Mouse (Mus musculus): ENCODE measurements around the gene Card19. TPM values are rescaled to one million over a fixed set of nuclear protein-coding genes. Genes with fewer than 3 reads are reported as not detected.

Gene Card19
- polyA plus RNA-seq, 1 experiment from 2014 or later, result 32.3 TPM

- Histone ChIP-seq H3K4me3 (ENCODE audit: low read depth, low read length) (no peak overlapping the region), H3K9me3 (ENCODE audit: low read length) (no peaks in the 10 kb centered on the region), H3K27ac (ENCODE audit: low read depth) (peak overlapping the region; percentile 60; the same call in 1 of the 2 replicates), H3K4me1 (ENCODE audit: insufficient read depth) (peaks cover 38% of the 10 kb centered on the region), H3K27me3 (ENCODE audit: insufficient read depth, low read length) (no peaks in the 10 kb centered on the region), H3K4me2 (ENCODE audit: low read depth, low read length) (no peak overlapping the region), H3K9ac (replicated peaks) (no peak overlapping the region), H3K36me3 (replicated peaks; ENCODE audit: insufficient read depth, low read length) (peaks cover 18% of the 10 kb centered on the region)
- DNase-seq, result no peak
- 49% methylated on average over 5 of the region's 5 CpGs for whole genome bisulfite sequencing (ENCODE audit: insufficient replicate concordance)
- ATAC-seq, result no peak
- no peak for TF ChIP-seq CTCF (IDR thresholded peaks at IDR 0.05; ENCODE audit: low read depth)
- TF ChIP-seq EP300 (IDR thresholded peaks at IDR 0.05; ENCODE audit: low read depth), result no peak
Measured at GRCm38 (mm10) chr13:49196211-49196610, 19.6 kb downstream of the Card19 start.

GRCm38 (mm10) chr13:49195651-49196050, 20.2 kb downstream of the Card19 start:
- Histone ChIP-seq H3K9ac (replicated peaks) (no peak overlapping the region), H3K27ac (ENCODE audit: low read depth) (peak overlapping the region; percentile 60; the same call in 1 of the 2 replicates), H3K4me2 (ENCODE audit: low read depth, low read length) (no peak overlapping the region), H3K4me3 (ENCODE audit: low read depth, low read length) (no peak overlapping the region), H3K27me3 (ENCODE audit: insufficient read depth, low read length) (no peaks in the 10 kb centered on the region), H3K9me3 (ENCODE audit: low read length) (no peaks in the 10 kb centered on the region), H3K36me3 (replicated peaks; ENCODE audit: insufficient read depth, low read length) (peaks cover 18% of the 10 kb centered on the region), H3K4me1 (ENCODE audit: insufficient read depth) (peaks cover 43% of the 10 kb centered on the region)
- TF ChIP-seq CTCF (IDR thresholded peaks at IDR 0.05; ENCODE audit: low read depth) (no peak), EP300 (IDR thresholded peaks at IDR 0.05; ENCODE audit: low read depth) (no peak)
- DNase-seq, result no peak
- ATAC-seq, result no peak
- 85% methylated on average over 7 of the region's 7 CpGs for WGBS (ENCODE audit: insufficient replicate concordance)

- Histone ChIP-seq H3K36me3 (replicated peaks; ENCODE audit: insufficient read depth, low read length) (peaks cover 18% of the 10 kb centered on the region), H3K4me2 (ENCODE audit: low read depth, low read length) (no peak overlapping the region), H3K9ac (replicated peaks) (no peak overlapping the region), H3K9me3 (ENCODE audit: low read length) (no peaks in the 10 kb centered on the region), H3K4me1 (ENCODE audit: insufficient read depth) (peaks cover 51% of the 10 kb centered on the region), H3K27me3 (ENCODE audit: insufficient read depth, low read length) (no peaks in the 10 kb centered on the region), H3K27ac (ENCODE audit: low read depth) (no peak overlapping the region), H3K4me3 (ENCODE audit: low read depth, low read length) (no peak overlapping the region)
- DNase-seq (no peak), ATAC-seq (no peak)
- WGBS (ENCODE audit: insufficient replicate concordance), result 90% methylated on average over 13 of the region's 13 CpGs
- TF ChIP-seq CTCF (IDR thresholded peaks at IDR 0.05; ENCODE audit: low read depth), result no peak
- TF ChIP-seq EP300 (IDR thresholded peaks at IDR 0.05; ENCODE audit: low read depth), result no peak
Measured at GRCm38 (mm10) chr13:49194811-49195210, 21.0 kb downstream of the Card19 start.

- ATAC-seq, result no peak
- peaks cover 60% of the 10 kb centered on the region for H3K4me1 ChIP-seq (ENCODE audit: insufficient read depth)
- no peak overlapping the region for H3K4me3 ChIP-seq (ENCODE audit: low read depth, low read length)
- 89% methylated on average over 17 of the region's 17 CpGs for WGBS (ENCODE audit: insufficient replicate concordance)
- peaks cover 18% of the 10 kb centered on the region for H3K36me3 ChIP-seq (replicated peaks; ENCODE audit: insufficient read depth, low read length)
- H3K27me3 ChIP-seq (ENCODE audit: insufficient read depth, low read length), result no peaks in the 10 kb centered on the region
- DNase-seq, result no peak
- no peak for TF ChIP-seq EP300 (IDR thresholded peaks at IDR 0.05; ENCODE audit: low read depth)
- TF ChIP-seq CTCF (IDR thresholded peaks at IDR 0.05; ENCODE audit: low read depth), result no peak
- H3K4me2 ChIP-seq (ENCODE audit: low read depth, low read length), result no peak overlapping the region
- H3K9ac ChIP-seq (replicated peaks), result no peak overlapping the region
- H3K27ac ChIP-seq (ENCODE audit: low read depth), result no peak overlapping the region
- no peaks in the 10 kb centered on the region for H3K9me3 ChIP-seq (ENCODE audit: low read length)
Measured at GRCm38 (mm10) chr13:49193650-49194049, 22.2 kb downstream of the Card19 start.

- Histone ChIP-seq H3K4me2 (ENCODE audit: low read depth, low read length) (no peak overlapping the region), H3K4me3 (ENCODE audit: low read depth, low read length) (no peak overlapping the region), H3K27me3 (ENCODE audit: insufficient read depth, low read length) (no peaks in the 10 kb centered on the region), H3K9me3 (ENCODE audit: low read length) (no peaks in the 10 kb centered on the region), H3K4me1 (ENCODE audit: insufficient read depth) (peaks cover 66% of the 10 kb centered on the region), H3K9ac (replicated peaks) (peak overlapping the region; percentile 18; the same call in 1 of the 2 replicates), H3K27ac (ENCODE audit: low read depth) (peak overlapping the region; percentile 95), H3K36me3 (replicated peaks; ENCODE audit: insufficient read depth, low read length) (peaks cover 18% of the 10 kb centered on the region)
- WGBS (ENCODE audit: insufficient replicate concordance), result 60% methylated on average over 16 of the region's 16 CpGs
- ATAC-seq (no peak), DNase-seq (no peak)
- TF ChIP-seq EP300 (IDR thresholded peaks at IDR 0.05; ENCODE audit: low read depth), result no peak
- TF ChIP-seq CTCF (IDR thresholded peaks at IDR 0.05; ENCODE audit: low read depth), result no peak
Measured at GRCm38 (mm10) chr13:49192156-49192855, 23.5 kb downstream of the Card19 start.

GRCm38 (mm10) chr13:49191673-49192035, 24.2 kb downstream of the Card19 start:
- H3K9me3 ChIP-seq (ENCODE audit: low read length), result no peaks in the 10 kb centered on the region
- peak overlapping the region; percentile 95 for H3K27ac ChIP-seq (ENCODE audit: low read depth)
- H3K9ac ChIP-seq (replicated peaks), result peak overlapping the region; percentile 12
- 39% methylated on average over 5 of the region's 5 CpGs for WGBS (ENCODE audit: insufficient replicate concordance)
- no peaks in the 10 kb centered on the region for H3K27me3 ChIP-seq (ENCODE audit: insufficient read depth, low read length)
- TF ChIP-seq EP300 (IDR thresholded peaks at IDR 0.05; ENCODE audit: low read depth) (no peak), CTCF (IDR thresholded peaks at IDR 0.05; ENCODE audit: low read depth) (no peak)
- H3K4me2 ChIP-seq (ENCODE audit: low read depth, low read length), result peak overlapping the region; percentile 92
- ATAC-seq (no peak), DNase-seq (no peak)
- peaks cover 18% of the 10 kb centered on the region for H3K36me3 ChIP-seq (replicated peaks; ENCODE audit: insufficient read depth, low read length)
- H3K4me3 ChIP-seq (ENCODE audit: low read depth, low read length), result no peak overlapping the region
- H3K4me1 ChIP-seq (ENCODE audit: insufficient read depth), result peaks cover 71% of the 10 kb centered on the region
